Mouse (Mus musculus) thymus, adult 18-20 months (tissue): Measurements from ENCODE around the gene 4930432K21Rik.

Experiments used
- DNase-seq, 2 experiments: peaks; one replicate each; pipeline ENCODE4 v3.0.0; 2022; ENCODE audit warnings: mixed read lengths in 2 of 2

4930432K21Rik gene

GRCm38 (mm10) chr8:84193161-84193560 is 45.3 kb downstream of the 4930432K21Rik start:
- DNase-seq: no peak

DNA sequence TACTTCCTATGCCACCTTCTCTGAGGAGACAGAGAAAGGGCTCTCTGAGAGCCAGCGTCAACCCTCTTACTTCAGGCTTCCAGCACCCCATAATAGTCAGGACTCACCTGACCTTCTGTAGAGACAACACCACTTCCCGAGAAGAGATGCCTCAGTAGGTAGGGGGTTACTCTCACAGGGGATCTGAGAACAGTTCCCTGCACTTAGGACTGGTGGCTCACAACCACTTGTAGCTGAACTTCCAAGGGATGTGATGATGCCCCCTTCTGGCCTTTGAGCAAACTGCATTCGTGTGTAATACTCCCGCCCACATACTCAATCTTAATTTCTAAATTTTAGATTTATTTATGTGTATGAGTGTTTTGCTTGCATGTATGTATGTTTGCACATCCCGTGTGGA is 45.7 kb downstream of the 4930432K21Rik start:
- no peak for DNase-seq

DNA sequence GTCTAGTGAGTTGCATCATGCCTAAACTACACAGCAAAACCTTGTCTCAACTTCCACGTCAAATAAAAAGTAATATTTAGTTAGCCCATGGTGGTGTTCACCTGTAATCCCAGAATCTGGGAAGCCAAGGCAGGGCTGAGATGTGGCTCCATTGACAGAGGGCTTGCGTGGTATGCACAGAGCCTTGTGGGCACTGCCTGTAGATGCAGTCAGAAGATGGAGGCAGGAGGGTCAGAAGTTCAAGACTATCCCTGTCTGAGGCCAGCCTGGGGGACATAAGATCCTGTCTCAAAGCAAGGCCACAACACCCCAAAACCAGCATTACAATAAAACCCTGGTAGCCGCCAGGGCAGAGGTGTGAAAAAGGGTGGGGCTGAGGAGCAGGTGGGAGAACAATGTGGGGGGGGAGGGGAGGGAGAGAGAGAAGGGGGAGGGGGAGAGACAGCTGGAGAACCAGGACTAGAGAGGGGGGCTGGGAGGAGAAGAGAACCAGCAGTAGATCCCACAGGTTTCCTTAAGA is 46.5 kb downstream of the 4930432K21Rik start:
- no peak for DNase-seq

- peak; percentile 75 to 82 for DNase-seq
Measured at GRCm38 (mm10) chr8:84197141-84197921, 49.5 kb downstream of the 4930432K21Rik start.

DNA sequence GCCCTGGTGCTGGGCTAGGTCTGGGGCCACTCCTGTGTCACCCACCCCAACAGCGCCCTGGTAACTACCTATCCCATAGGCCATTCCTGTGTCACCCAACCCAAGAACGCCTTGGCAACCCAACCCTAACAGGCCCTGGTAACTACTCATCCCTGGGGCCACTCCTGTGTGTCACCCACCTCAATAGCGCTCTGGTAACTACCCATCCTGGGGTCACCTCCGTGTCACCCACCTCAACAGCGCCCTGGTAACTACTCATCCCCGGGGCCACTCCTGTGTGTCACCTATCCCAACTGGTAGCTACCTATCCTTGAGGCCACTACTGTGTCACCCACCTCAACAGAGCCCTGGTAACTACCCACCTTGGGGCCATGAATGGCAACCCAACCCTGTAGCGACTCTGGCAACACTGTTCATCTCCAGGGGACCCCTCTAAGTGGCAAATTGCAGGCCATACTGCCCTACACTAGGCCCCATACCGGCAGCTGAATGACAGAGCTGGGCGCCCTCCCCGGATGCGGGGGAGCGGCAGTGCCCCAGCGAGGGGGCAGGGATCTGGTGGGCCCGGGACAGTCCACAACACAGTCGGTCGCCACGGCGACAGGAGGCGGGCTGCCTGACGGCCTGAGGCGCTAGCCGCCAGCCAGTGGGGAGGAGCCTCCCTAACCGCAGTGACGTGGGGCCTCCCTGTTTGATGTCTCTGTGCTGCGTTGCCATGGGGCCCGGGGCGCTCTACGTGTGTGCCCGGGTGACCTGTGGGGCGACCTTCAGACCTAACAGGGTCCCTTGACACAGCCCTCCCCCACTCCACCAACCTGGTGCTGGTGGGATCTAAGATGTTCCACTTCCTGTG is 50.3 kb downstream of the 4930432K21Rik start:
- DNase-seq: peak; percentile 92 to 95

- DNase-seq: no peak
Measured at GRCm38 (mm10) chr8:84198871-84199270, 51.0 kb downstream of the 4930432K21Rik start.

DNA sequence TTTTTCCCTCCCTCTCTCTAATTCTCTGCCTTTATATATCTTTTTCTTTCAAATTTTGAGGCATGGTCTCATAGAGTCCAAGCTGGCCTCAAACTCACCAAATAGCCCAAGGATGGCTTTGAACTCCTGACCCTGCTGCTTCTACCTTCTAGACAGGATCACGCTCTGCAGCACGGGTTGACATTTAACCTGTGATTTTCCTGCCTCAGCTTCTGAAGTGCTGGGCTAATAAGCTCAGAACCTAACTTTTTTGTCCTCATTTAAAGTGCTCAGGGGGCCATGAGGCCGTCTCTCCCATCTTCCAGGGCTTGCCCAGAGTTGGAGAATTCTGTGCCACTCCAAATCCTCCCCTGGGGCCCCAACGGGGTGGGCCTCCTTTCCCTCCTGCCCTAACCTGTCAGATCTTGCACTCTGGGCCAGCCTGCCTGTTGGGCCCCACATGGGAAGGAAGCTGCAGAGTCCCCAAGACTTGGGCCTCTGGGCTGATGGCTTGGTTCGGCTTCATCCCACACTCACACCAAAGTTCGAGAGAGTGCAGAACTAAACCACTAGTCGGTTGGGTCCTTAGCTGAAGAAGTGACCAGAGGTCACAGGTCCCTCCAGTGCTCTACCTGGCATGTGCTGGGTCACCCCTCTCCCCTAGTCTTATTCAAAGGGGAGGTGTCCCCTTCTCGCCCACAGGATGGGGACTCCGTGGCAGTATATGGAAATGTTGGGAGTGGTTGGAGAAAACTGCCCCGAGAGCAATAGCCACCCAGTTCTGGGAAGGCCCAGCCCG is 51.7 kb downstream of the 4930432K21Rik start:
- DNase-seq: no peak

DNA sequence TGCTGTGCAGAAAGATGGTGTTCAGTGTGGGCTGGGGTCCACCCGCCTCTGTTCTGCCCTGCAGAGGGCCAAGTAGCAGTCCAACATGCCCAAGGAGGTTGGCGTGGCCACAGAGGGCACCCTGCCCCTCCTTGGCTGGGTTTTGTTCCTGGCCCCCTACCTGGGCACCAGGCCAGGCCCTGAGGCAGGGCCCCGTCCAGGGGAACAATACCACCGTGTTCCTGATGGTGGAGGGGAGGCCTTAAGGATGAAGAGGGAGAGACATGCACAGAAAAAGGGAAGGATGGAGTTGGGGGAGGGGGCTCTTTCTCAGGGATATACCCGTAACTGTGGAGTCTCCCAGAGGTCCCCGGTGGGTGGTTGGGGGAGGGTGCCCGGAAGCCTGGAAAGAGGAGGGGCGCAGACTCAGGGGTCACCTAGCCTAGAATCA is 52.3 kb downstream of the 4930432K21Rik start:
- DNase-seq: peak in 1 of 2 experiments; percentile 51

- peak in 1 of 2 experiments; percentile 44 for DNase-seq
Measured at GRCm38 (mm10) chr8:84200652-84201544, 53.1 kb downstream of the 4930432K21Rik start.

- DNase-seq: no peak
Measured at GRCm38 (mm10) chr8:84201545-84202245, 53.9 kb downstream of the 4930432K21Rik start.

DNA sequence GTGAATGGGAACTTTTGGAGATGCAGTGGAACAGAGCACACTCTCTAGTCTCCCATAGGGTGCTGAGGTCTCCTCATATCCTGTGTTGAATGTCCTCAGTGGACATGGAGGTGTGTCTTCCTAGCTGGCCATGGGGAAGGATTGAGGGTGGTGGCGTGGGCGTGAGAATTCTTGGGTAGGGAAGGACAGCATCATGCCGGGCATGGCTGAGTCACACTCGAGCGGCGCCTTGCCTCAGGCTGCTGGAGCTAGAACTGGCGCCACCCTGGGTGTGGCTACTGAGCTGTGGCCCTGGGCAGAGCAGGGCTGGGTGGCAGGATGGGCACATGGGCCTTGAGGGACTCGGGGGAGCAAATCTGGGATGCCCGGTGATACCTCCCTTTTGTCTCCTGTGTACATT is 54.6 kb downstream of the 4930432K21Rik start:
- no peak for DNase-seq

- DNase-seq: peak; percentile 75 to 85
Measured at GRCm38 (mm10) chr8:84202938-84203917, 55.4 kb downstream of the 4930432K21Rik start.

- DNase-seq: no peak
Measured at GRCm38 (mm10) chr8:84203975-84204772, 56.3 kb downstream of the 4930432K21Rik start.

- DNase-seq: no peak
Measured at GRCm38 (mm10) chr8:84205073-84205472, 57.2 kb downstream of the 4930432K21Rik start.

DNA sequence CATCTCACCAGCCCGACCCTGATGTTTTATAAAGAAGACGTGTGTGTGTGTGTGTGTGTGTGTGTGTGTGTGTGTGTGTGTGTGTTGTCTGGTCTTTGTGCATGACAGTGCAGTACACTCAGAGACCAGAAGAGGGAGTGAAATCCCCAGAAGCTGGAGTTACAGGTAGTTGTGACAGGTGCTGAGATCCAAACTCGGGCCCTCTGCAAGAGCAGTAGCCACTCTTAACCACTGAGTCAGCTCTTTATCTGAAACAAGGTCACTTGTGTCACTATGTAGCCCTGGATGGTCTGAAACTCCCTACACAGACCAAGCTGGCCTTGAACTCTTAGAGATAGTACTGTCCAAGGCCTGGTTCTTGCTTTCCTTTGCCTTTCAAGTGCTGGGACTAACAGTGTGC is 58.8 kb downstream of the 4930432K21Rik start:
- DNase-seq: no peak

GRCm38 (mm10) chr8:84207811-84208210 is 60.0 kb downstream of the 4930432K21Rik start:
- peak; percentile 59 to 76 for DNase-seq

DNA sequence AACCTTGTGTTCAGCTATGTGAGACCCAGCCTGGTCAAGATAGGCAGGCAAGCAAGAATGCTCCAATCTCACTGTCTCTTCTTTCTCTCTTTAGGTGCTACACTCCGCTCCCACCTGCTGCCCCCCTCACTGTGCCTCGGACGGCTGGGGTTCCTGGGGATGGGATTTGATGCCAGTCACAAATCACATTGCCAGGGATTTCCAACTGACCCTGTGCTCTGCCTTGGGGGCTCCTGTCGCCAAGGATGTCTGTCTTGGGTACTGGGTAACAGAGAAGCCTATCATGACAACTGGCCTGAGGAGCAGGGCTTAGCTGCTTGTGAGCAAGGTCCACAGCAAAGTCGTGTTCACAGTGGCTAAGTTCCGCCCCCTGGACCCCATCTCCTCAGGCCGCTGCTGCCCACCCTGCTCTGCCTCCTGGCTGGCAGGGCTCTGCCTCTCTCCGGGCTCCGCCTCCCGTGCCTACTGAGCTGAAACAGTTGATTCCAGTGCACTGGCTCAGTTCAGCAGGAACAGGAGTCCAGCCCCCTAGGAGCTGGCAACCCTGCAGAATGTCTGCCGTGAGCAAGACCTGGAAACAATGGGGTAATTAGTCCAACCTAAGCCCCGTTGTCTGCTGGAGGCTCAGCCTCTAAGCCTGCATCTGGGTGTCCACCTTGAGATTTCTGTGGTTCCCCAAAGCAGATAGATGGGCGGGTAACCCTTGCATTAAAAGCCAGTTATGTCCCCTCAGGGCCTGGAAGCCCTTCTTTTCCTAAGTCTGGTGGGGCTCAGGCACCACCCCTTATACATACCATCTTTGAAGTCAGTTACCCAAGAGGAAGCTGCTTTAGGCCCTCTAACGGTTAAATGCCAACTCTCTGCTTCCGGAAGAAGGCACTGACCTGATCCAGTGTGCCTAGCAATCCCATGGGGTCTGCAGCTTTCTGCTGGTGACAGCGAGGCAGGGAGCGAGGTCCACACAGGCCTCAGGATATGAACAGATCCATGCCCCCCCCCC is 60.9 kb downstream of the 4930432K21Rik start:
- DNase-seq: peak in 1 of 2 experiments; percentile 59
